Mouse (Mus musculus) v-Abl transformed pro-B cells (cell line): ENCODE data around the gene Cdk1.

ENCODE experiments used
- in situ Hi-C, 2 experiments: fragments of 400-800 bp; cut with MboI; formaldehyde crosslinking; loops; one replicate each; pipeline ENCODE4 v1.15.1; 2025; ENCODE audit not compliant: unreplicated experiment in 2 of 2

The Cdk1 gene

DNA sequence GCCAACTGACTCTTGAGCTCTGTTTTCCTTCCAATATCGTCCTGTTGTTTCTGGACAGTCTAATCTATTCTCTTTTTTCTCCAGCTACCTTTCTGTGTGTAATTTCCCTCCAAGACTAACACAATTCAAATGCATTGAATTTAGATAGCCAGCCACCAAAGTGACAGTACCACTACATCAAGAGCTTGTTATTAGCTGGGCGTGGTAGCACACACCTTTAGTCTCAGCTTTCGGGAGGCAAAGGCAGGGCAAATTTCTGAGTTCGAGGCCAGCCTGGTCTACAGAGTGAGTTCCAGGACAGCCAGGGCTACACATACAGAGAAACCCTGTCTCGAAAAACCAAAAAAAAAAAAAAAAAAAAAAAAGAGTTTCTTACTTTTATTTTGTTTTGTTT lies 345 bp upstream of the Cdk1 start:
- in situ Hi-C loops, result loop anchor here (5.0 to 25.0 kb wide), 6 partner anchors 91 to 1884 kb away; partner anchors contain the start of genes Ccdc6 (in 1 of the 2) and Tfam (in 1 of the 2)

- in situ Hi-C loops, result loop anchor here (5.0 to 25.0 kb wide), 6 partner anchors 90 to 1885 kb away; partner anchors contain the start of genes Ccdc6 (in 1 of the 2) and Tfam (in 1 of the 2)
Observed at GRCm38 (mm10) chr10:69351842-69352211, 911 bp downstream of the Cdk1 start.

DNA sequence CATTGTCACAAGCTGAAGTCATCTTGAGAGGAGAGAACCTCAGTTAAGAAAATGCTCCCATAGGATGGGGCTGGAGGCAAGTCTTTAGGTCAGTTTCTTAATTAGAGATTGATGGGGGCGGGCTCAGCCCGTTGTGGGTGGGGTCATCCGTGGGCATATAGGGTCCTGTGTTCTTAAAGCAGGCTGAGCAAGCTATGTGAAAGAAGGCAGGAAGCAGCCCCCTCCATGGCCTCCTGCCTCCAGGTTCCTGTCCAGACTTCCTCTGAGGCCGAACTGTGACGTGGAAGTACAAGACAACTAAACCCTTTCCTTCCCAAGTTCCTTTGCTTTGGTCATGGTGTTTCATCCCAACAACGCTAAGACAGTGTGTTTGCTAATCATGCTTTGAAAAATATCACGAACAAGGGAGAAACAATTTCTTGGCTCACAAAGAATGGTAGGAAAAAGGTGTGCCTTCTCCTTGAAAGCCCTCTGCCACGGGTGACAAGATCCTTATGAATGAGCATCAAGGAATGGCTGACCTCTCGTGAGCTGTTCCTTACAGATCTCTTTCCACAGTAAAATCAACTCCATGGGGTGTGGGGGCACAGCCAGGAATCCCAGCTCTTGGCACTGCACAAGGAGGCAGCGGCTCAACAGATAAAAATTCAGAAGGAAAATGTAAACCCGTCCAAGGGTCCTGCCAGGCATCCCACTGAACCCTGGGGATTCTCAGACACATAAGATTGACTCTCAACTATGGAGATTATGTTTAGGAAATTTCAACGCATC lies 1.5 kb downstream of the Cdk1 start:
- in situ Hi-C loops, result loop anchor here (5.0 to 25.0 kb wide), 6 partner anchors 89 to 1886 kb away; partner anchors contain the start of genes Ccdc6 (in 1 of the 2) and Tfam (in 1 of the 2)

- in situ Hi-C loops, result loop anchor here (25.0 kb wide), 1 partner anchor 1811 kb away; the partner anchor contains the start of genes Ado (in 2 of the 2) and Egr2 (in 2 of the 2)
Observed at GRCm38 (mm10) chr10:69348206-69348605, 4.5 kb downstream of the Cdk1 start.

GRCm38 (mm10) chr10:69342328-69342727 lies 10.4 kb downstream of the Cdk1 start:
- in situ Hi-C loops, result loop anchor here (25.0 kb wide), 1 partner anchor 1805 kb away; the partner anchor contains the start of genes Ado (in 2 of the 2) and Egr2 (in 2 of the 2)

DNA sequence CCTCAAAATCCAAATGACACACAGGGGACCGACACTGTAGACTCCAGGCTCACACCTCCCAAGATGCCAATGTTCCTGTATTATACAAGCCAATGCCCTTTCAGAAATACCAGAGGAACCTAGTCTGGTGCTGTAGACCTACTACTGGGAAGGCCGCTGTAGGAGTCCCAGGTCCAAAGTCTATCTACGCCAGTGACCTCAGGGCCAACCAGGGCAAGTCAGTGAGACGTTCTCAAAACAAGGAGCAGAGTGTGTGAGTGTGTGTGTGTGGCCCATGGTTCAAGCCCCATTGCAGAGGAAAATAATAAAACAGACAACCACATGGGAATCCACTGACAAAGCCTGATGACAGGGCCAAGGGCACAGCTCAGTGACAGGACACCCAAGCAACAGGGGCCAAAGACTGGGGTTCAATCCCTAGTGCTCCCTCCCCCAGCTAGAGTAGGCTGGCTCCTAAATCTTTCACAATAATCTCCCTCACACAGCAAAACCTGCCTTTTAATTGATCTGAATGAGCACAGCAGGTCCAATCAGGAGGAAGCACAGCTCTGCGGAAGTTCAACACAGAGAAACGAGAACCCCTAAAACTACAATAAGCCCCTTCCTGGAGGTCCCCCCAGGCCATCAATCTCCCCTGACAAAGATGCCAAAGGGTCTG lies 11.0 kb downstream of the Cdk1 start:
- in situ Hi-C loops, result loop anchor here (25.0 kb wide), 1 partner anchor 1804 kb away; the partner anchor contains the start of genes Ado (in 2 of the 2) and Egr2 (in 2 of the 2)

DNA sequence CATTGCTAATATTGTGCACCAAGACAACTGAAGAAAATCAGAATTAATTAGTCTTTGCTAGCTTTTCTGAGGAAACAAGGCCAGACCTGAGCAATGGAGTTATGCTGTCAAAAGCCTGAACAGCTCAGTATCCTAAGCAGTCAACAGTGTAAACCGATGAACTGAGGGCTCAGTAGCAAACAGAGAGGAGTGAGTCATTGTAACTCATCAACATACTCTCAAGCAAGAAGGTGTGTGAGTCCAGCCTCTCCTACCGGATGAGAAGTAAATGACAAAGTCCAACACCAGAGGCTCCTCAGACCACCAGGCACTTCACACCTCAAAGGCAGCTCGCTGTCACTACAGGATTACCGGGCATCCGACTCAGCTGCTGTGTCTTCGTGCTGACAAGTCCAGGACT lies 12.7 kb downstream of the Cdk1 start:
- in situ Hi-C loops, result loop anchor here (25.0 kb wide), 1 partner anchor 1803 kb away; the partner anchor contains the start of genes Ado (in 2 of the 2) and Egr2 (in 2 of the 2)

GRCm38 (mm10) chr10:69336219-69336618 lies 16.5 kb downstream of the Cdk1 start:
- in situ Hi-C loops, result loop anchor here (25.0 kb wide), 1 partner anchor 1799 kb away; the partner anchor contains the start of genes Ado (in 2 of the 2) and Egr2 (in 2 of the 2)

GRCm38 (mm10) chr10:69335611-69336010 lies 17.1 kb downstream of the Cdk1 start:
- in situ Hi-C loops, result loop anchor here (25.0 kb wide), 1 partner anchor 1798 kb away; the partner anchor contains the start of genes Ado (in 2 of the 2) and Egr2 (in 2 of the 2)

GRCm38 (mm10) chr10:69335195-69335536 lies 17.6 kb downstream of the Cdk1 start:
- in situ Hi-C loops, result loop anchor here (25.0 kb wide), 1 partner anchor 1798 kb away; the partner anchor contains the start of genes Ado (in 2 of the 2) and Egr2 (in 2 of the 2)

DNA sequence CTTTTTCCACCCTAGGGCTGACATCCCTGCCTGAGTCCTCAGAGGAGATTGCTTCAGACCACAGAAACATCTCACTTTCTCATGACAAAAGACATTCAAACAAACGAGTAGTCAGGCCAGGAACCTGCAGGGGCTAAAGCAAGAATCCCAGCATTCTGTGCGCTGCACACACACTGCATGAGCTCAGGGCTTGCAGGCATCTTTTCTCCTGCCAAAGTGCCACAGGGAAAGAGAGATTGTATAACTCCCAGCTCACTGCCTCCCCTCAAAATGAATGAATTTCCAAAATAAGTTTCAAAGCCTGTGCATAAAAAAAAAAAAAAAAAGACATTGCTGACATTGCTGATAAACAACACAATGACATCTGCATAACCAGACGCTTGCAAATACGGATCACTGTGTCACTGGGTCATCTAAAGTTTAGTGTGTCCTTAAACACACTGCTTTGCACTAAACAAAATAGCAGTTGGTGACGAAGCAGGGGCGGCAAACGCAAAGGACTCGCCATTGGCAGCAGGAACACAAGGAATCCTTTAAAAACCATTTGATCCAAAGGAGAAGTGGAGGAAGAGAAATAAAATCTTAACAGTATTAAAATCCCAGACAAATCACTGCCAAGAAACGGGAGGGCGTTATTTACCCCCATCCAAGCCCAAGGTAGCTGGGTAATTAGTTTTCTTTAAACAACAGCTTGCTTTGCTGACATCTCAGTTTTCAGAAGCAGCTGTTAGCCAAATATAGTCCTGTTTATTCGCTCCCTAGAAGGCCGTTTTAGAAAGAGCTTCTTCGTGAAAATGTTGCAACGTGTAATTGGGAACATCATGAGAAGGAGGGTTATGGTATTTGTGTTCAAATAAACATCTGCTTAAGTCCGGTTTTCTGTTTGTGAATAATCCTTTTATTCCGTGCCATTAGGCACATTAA lies 18.2 kb downstream of the Cdk1 start:
- in situ Hi-C loops, result loop anchor here (25.0 kb wide), 1 partner anchor 1797 kb away; the partner anchor contains the start of genes Ado (in 2 of the 2) and Egr2 (in 2 of the 2)

DNA sequence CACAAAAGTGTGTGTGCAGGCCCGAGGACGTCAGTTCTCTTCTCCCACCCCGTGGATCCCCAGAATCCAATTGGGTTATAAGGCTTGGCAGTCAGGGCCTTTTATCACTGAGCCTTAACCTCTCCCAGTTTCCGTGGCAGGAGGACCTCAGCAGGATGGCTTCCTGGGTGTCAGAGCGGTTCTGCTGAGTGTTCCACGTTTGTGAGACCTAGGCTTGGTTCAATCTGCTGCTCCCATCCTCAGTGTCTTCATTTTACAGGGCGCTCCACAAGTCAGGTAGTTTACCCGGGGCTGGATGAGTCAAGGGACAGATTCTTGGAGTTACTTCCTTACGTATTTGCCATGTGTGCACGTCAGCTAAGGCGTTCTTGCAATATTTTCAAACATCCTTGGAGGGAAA lies 19.5 kb downstream of the Cdk1 start:
- in situ Hi-C loops, result loop anchor here (25.0 kb wide), 1 partner anchor 1796 kb away; the partner anchor contains the start of genes Ado (in 2 of the 2) and Egr2 (in 2 of the 2)

DNA sequence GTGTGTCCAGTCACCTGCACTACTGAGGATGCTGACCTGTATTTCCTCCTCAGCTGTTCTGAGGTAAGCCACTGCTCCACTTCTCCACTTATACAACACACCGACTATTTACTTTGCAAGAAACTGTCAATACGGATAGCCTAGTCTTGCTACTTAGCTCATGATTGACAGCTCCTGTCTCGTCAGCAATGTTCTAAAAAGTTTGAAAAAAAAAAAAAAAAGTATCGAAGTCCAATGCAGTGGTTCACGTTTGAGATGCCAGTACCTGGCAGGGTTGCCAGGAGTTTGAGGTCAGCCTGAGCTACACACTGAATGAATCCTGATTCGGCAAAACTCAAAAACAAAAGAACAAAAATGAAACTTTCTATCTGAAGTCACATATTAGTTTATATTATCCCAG lies 21.5 kb downstream of the Cdk1 start:
- in situ Hi-C loops, result loop anchor here (25.0 kb wide), 1 partner anchor 1794 kb away; the partner anchor contains the start of genes Ado (in 2 of the 2) and Egr2 (in 2 of the 2)

- in situ Hi-C loops, result loop anchor here (10.0 to 25.0 kb wide), 7 partner anchors 424 to 2004 kb away; partner anchors contain the start of genes Ado (in 2 of the 2), Egr2 (in 2 of the 2) and Arid5b (in 1 of the 2)
Observed at GRCm38 (mm10) chr10:69328656-69329046, 24.1 kb downstream of the Cdk1 start.

DNA sequence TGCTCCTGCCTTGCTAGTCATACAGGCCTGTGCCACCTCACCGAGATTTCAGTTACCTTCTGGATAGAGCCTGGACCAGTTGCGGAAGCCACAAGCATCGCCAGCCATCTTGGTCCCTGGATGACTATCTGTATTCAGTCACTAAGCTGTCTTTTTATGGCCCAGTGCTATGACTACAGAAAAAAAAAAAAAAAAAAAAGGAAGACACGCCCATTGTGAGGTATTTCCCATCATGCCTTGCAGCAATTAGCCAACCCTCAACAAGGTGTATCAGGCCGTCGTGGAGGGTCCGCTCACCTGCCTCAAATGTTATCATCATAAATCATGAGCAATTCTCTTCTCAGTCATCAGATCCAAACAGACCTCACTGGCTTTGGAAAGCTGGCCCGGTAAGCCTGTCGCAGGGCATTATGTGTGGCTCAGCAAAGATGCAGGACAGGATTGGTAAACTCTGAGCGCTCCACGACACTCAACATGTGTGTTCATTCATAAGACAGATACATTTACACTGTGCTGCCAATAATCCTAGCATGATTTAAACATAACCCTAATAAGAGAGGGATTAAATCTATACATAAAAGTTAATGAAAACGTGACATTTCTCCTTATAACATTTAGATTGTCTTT lies 24.6 kb downstream of the Cdk1 start:
- in situ Hi-C loops, result loop anchor here (10.0 to 25.0 kb wide), 7 partner anchors 423 to 2003 kb away; partner anchors contain the start of genes Ado (in 2 of the 2), Egr2 (in 2 of the 2) and Arid5b (in 1 of the 2)

DNA sequence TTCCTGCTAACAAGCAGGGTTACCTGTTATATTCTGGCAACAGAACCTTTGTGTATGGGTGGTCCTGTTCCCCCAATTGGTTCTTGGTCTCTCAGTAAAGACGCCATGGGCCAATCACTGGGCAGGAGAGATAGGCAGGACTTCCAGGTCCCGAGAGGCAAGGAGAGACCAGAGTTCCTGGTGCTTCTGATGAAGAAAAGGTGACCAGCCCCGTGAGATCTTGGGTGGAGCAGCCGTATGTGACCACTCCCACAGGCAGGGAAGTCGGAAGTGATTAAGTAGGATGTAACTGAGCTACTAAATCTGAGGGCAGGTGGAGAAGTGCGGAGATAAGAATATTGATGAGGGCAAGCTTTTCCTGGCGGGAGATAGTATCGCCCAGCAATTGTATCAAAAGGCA lies 25.4 kb downstream of the Cdk1 start:
- in situ Hi-C loops, result loop anchor here (10.0 to 25.0 kb wide), 7 partner anchors 423 to 2003 kb away; partner anchors contain the start of genes Ado (in 2 of the 2), Egr2 (in 2 of the 2) and Arid5b (in 1 of the 2)

- in situ Hi-C loops, result loop anchor here (10.0 to 25.0 kb wide), 7 partner anchors 422 to 2002 kb away; partner anchors contain the start of genes Ado (in 2 of the 2), Egr2 (in 2 of the 2) and Arid5b (in 1 of the 2)
Observed at GRCm38 (mm10) chr10:69326433-69326832, 26.3 kb downstream of the Cdk1 start.

DNA sequence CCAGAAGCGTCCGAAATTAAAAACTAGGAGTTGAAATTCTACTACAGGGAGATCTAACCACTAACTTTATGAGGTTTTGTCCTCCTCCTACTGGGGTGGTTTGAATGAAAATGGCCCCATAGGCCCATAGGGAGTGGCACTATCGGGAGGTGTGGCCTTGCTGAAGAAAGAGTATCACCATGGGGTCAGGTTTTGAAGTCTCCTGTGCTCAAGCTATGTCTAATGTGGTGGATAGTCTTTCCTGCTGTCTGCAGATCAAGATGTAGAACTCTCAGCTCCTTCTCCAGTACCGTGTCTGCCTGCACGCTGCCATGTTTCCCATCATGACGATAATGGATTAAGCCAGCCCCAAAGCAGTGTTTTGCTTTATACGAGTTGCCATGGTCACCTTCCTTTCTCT lies 27.9 kb downstream of the Cdk1 start:
- in situ Hi-C loops, result loop anchor here (5.0 to 25.0 kb wide), 10 partner anchors 420 to 2000 kb away; partner anchors contain the start of genes Ado (in 2 of the 2), Arid5b (in 2 of the 2), Egr2 (in 2 of the 2) and Rtkn2 (in 1 of the 2)
